Mouse (Mus musculus): ENCODE data around the gene 5031439G07Rik.

GRCm38 (mm10) chr15:84919938-84920337, 68.4 kb downstream of the 5031439G07Rik start, which contains the start of gene Gm29666:
- TF ChIP-seq POLR2A (IDR thresholded peaks at IDR 0.05; ENCODE audit: borderline replicate concordance, control insufficient read depth, low read depth, low read length) (no peak), CTCF (IDR thresholded peaks at IDR 0.05; ENCODE audit: control insufficient read depth, insufficient read depth, low read length) (no peak)
